Comparison of ENCODE assay signal across 36 mouse cellular contexts in genomic region chr9:35474104-35474724, GRCm38 (mm10). TPM values are rescaled to one million over a fixed set of nuclear protein-coding genes. Genes with fewer than 3 reads are reported as not detected.
DNase-seq lines count a peak whose midpoint lies in the region; ATAC-seq and TF ChIP-seq lines count a peak whose summit lies in the region.
"Had no signal": no experiment of that assay in that cellular context is flagged by ENCODE, and none has a peak within 500 bp of the region (broad histone marks: within the 10 kb centered on the region; RNA-seq: fewer than 3 reads in every experiment).

No protein-coding gene starts in this region.

- H3K9ac ChIP-seq in kidney, postnatal 0 days (ENCODE audit: low read depth, low read length): no peak overlapping the region
- H3K9ac ChIP-seq in midbrain, embryonic 13.5 days (replicated peaks): no peak overlapping the region
- no peak overlapping the region for H3K9ac ChIP-seq in midbrain, postnatal 0 days (replicated peaks; ENCODE audit: low read length, poor library complexity, severe bottlenecking)
- H3K9ac ChIP-seq: heart, embryonic 13.5 days; hindbrain, embryonic 14.5 days; limb, embryonic 12.5 days; neural tube, embryonic 13.5 days had no signal

- WGBS in kidney, postnatal 0 days: 34% methylated on average over 10 of the region's 10 CpGs
- WGBS in midbrain, embryonic 13.5 days: 84% methylated on average over 10 of the region's 10 CpGs
- 85% methylated on average over 10 of the region's 10 CpGs for WGBS in midbrain, postnatal 0 days

- H3K4me1 ChIP-seq in kidney, postnatal 0 days (replicated peaks; ENCODE audit: insufficient read depth, low read length): no peaks in the 10 kb centered on the region
- no peaks in the 10 kb centered on the region for H3K4me1 ChIP-seq in midbrain, embryonic 13.5 days (replicated peaks)
- H3K4me1 ChIP-seq in midbrain, postnatal 0 days (ENCODE audit: insufficient read depth, low read length): no peaks in the 10 kb centered on the region
- H3K4me1 ChIP-seq: heart, embryonic 13.5 days; limb, embryonic 12.5 days; neural tube, embryonic 13.5 days had no signal

- H3K4me2 ChIP-seq in kidney, postnatal 0 days (ENCODE audit: low read length): no peak overlapping the region
- no peak overlapping the region for H3K4me2 ChIP-seq in midbrain, embryonic 13.5 days (replicated peaks)
- no peak overlapping the region for H3K4me2 ChIP-seq in midbrain, postnatal 0 days (ENCODE audit: low read depth, low read length, poor library complexity, severe bottlenecking)
- H3K4me2 ChIP-seq: heart, embryonic 13.5 days; hindbrain, embryonic 14.5 days; limb, embryonic 12.5 days; liver, embryonic 11.5 days; midbrain, embryonic 11.5 days; neural tube, embryonic 13.5 days had no signal

- DNase-seq in heart, adult 11 months: peak; percentile 10
- no peak for DNase-seq in heart, adult 9 months (ENCODE audit: low spot score in 2 of 2)
- DNase-seq in kidney, postnatal 0 days (ENCODE audit: low spot score): peak; percentile 79
- no peak for DNase-seq in kidney, postnatal 4 days
- no peak for DNase-seq in midbrain, postnatal 0 days (ENCODE audit: low spot score)
- DNase-seq in telencephalon, adult 2 months (ENCODE audit: low read depth, low spot score): peak; percentile 15
- no peak for DNase-seq in left cerebral cortex, adult 18-20 months (ENCODE audit: low spot score in 2 of 2)
- DNase-seq: adrenal gland, adult 8-10 months; cerebellum, adult 18-20 months; cerebellum, postnatal 14 days; gastrocnemius, postnatal 14 days; heart, adult 18-20 months; kidney, adult 9 months; layer of hippocampus, postnatal 36 days; lung, adult 2 months; right cerebral cortex, adult 18-20 months; right cerebral cortex, postnatal 4 days; thymus, adult 18-20 months; thymus, postnatal 4 days had no signal

- H3K27me3 ChIP-seq in kidney, postnatal 0 days (ENCODE audit: insufficient read depth, low read length): no peaks in the 10 kb centered on the region
- H3K27me3 ChIP-seq in midbrain, embryonic 13.5 days: no peaks in the 10 kb centered on the region
- no peaks in the 10 kb centered on the region for H3K27me3 ChIP-seq in midbrain, postnatal 0 days (ENCODE audit: insufficient read depth, low read length)
- H3K27me3 ChIP-seq: CH12.LX; heart, embryonic 13.5 days; limb, embryonic 12.5 days; neural tube, embryonic 13.5 days had no signal

- H3K4me3 ChIP-seq in kidney, postnatal 0 days (replicated peaks; ENCODE audit: low read depth, low read length): no peak overlapping the region
- no peak overlapping the region for H3K4me3 ChIP-seq in midbrain, embryonic 13.5 days (replicated peaks)
- no peak overlapping the region for H3K4me3 ChIP-seq in midbrain, postnatal 0 days (ENCODE audit: low read depth, low read length)
- H3K4me3 ChIP-seq: heart, embryonic 13.5 days; limb, embryonic 12.5 days; neural tube, embryonic 13.5 days had no signal

- H3K9me3 ChIP-seq in kidney, postnatal 0 days (replicated peaks; ENCODE audit: low read length): no peaks in the 10 kb centered on the region
- no peaks in the 10 kb centered on the region for H3K9me3 ChIP-seq in midbrain, embryonic 13.5 days
- no peaks in the 10 kb centered on the region for H3K9me3 ChIP-seq in midbrain, postnatal 0 days (ENCODE audit: low read length)
- H3K9me3 ChIP-seq: G1E; heart, embryonic 13.5 days; limb, embryonic 12.5 days; neural tube, embryonic 13.5 days had no signal

- no peak for TF ChIP-seq CTCF in kidney, postnatal 0 days (IDR thresholded peaks at IDR 0.05; ENCODE audit: low read depth)
- TF ChIP-seq CTCF in midbrain, postnatal 0 days (IDR thresholded peaks at IDR 0.05): no peak

- ATAC-seq in kidney, postnatal 0 days (replicated peaks; ENCODE audit: low FRiP score, low read depth): peak; percentile 85
- peak; percentile 55; the same call in 1 of the 2 replicates for ATAC-seq in midbrain, embryonic 13.5 days
- ATAC-seq in midbrain, postnatal 0 days (ENCODE audit: low FRiP score): no peak
- ATAC-seq: inflammation-experienced regulatory T-cells, adult 6 months had no signal

- no peak overlapping the region for H3K27ac ChIP-seq in kidney, postnatal 0 days
- H3K27ac ChIP-seq in midbrain, embryonic 13.5 days: no peak overlapping the region
- no peak overlapping the region for H3K27ac ChIP-seq in midbrain, postnatal 0 days (ENCODE audit: low read depth, low read length)
- H3K27ac ChIP-seq: heart, embryonic 13.5 days; hindbrain, embryonic 14.5 days; limb, embryonic 12.5 days; macrophage; neural tube, embryonic 13.5 days had no signal

- H3K36me3 ChIP-seq in kidney, postnatal 0 days (ENCODE audit: insufficient read depth, low read length): peaks cover 10% of the 10 kb centered on the region; the same call in 1 of the 2 replicates
- H3K36me3 ChIP-seq in midbrain, embryonic 13.5 days: peaks cover 66% of the 10 kb centered on the region
- peaks cover 28% of the 10 kb centered on the region for H3K36me3 ChIP-seq in midbrain, postnatal 0 days (ENCODE audit: insufficient read depth, low read length)
- H3K36me3 ChIP-seq: G1E had no signal

RNA-seq across cellular contexts. Expression of gene Gm1113, which starts 43.9 kb away (rescaled TPM):
- polyA plus RNA-seq in kidney, postnatal 0 days (2015; fragmentation: Nextera tagmentation; extraction: Ambion mirVana): not detected in 2 replicates
- not detected in 2 replicates for polyA plus RNA-seq in midbrain, embryonic 13.5 days (2015; fragmentation: Nextera tagmentation; extraction: Ambion mirVana)
- not detected in 2 replicates for total RNA-seq in midbrain, postnatal 0 days (2014; rRNA removed)
- not detected in 2 replicates for polyA plus RNA-seq in midbrain, postnatal 0 days (2015; fragmentation: Nextera tagmentation; extraction: Ambion mirVana)
- not detected for total RNA-seq in left cerebral cortex, adult 18-20 months (2021)
- total RNA-seq: adrenal gland, adult 8-10 months; CH12.LX; G1E; gastrocnemius, postnatal 14 days; heart, adult 18-20 months; heart, postnatal 25 days; layer of hippocampus, adult 8-10 months; layer of hippocampus, postnatal 36 days; left cerebral cortex, postnatal 14 days had no signal
- polyA plus RNA-seq: embryonic facial prominence, embryonic 11.5 days; forebrain, embryonic 11.5 days; G1E; heart, embryonic 13.5 days; hindbrain, embryonic 14.5 days; inflammation-experienced regulatory T-cells, adult 6 months; limb, embryonic 12.5 days; liver, embryonic 11.5 days; lung, adult 2 months; macrophage; midbrain, embryonic 11.5 days; neural tube, embryonic 13.5 days; stomach, embryonic 14.5 days had no signal

RNA-seq across cellular contexts. Expression of gene Cdon, which starts 53.3 kb away (rescaled TPM):
- 1.9 and 2.2 TPM in 2 replicates for polyA plus RNA-seq in kidney, postnatal 0 days (2015; fragmentation: Nextera tagmentation; extraction: Ambion mirVana)
- 9.2 and 10.7 TPM in 2 replicates for polyA plus RNA-seq in midbrain, embryonic 13.5 days (2015; fragmentation: Nextera tagmentation; extraction: Ambion mirVana)
- 11.4 and 12.3 TPM in 2 replicates for total RNA-seq in midbrain, postnatal 0 days (2014; rRNA removed)
- polyA plus RNA-seq in midbrain, postnatal 0 days (2015; fragmentation: Nextera tagmentation; extraction: Ambion mirVana): 0.65 and 0.81 TPM in 2 replicates
- 1 to 10 TPM; 7.8 to 9.4 TPM for total RNA-seq in left cerebral cortex, adult 18-20 months (2021)

Comparison
In these comparisons a context has a peak if more than half of its experiments do, and no peak if none do; other contexts are left out.
1. DNase-seq: peak in heart, adult 11 months (single experiment), kidney, postnatal 0 days (single experiment) and telencephalon, adult 2 months (single experiment); none in heart, adult 9 months (0 of 2), kidney, postnatal 4 days (0 of 2), midbrain, postnatal 0 days (single experiment) and left cerebral cortex, adult 18-20 months (0 of 2).